34 mouse cellular contexts compared by ENCODE assay signal in genomic region chr15:90622005-90622404, GRCm38 (mm10).
"Had no signal": no experiment of that assay in that cellular context is flagged by ENCODE, and none has a peak within 500 bp of the region (broad histone marks: within the 10 kb centered on the region; RNA-seq: fewer than 3 reads in every experiment).

No protein-coding gene starts in this region.

- H3K4me1 ChIP-seq: heart, embryonic 10.5 days; heart, embryonic 15.5 days; hindbrain, embryonic 10.5 days; hindbrain, embryonic 12.5 days; hindbrain, embryonic 13.5 days; hindbrain, embryonic 15.5 days; kidney, embryonic 15.5 days had no signal

- H3K9ac ChIP-seq: heart, embryonic 12.5 days; heart, embryonic 13.5 days; heart, embryonic 15.5 days; hindbrain, embryonic 12.5 days; hindbrain, embryonic 13.5 days; hindbrain, embryonic 14.5 days; hindbrain, embryonic 15.5 days; kidney, embryonic 15.5 days had no signal

- H3K9me3 ChIP-seq: heart, embryonic 10.5 days; heart, embryonic 12.5 days; heart, embryonic 13.5 days; heart, embryonic 15.5 days; hindbrain, embryonic 10.5 days; hindbrain, embryonic 12.5 days; hindbrain, embryonic 13.5 days; hindbrain, embryonic 15.5 days; kidney, embryonic 15.5 days had no signal

- H3K36me3 ChIP-seq: heart, embryonic 10.5 days; heart, embryonic 12.5 days; heart, embryonic 13.5 days; heart, embryonic 15.5 days; hindbrain, embryonic 10.5 days; hindbrain, embryonic 12.5 days; hindbrain, embryonic 13.5 days; hindbrain, embryonic 15.5 days; kidney, embryonic 15.5 days had no signal

- H3K27ac ChIP-seq: heart, adult 2 months; heart, embryonic 10.5 days; heart, embryonic 13.5 days; heart, embryonic 15.5 days; hindbrain, embryonic 10.5 days; hindbrain, embryonic 12.5 days; hindbrain, embryonic 13.5 days; hindbrain, embryonic 14.5 days; hindbrain, embryonic 15.5 days; hindbrain, postnatal 0 days; kidney, embryonic 15.5 days; kidney, postnatal 0 days; layer of hippocampus, adult 2 months; left cerebral cortex, adult 2 months had no signal

- H3K4me2 ChIP-seq: heart, embryonic 11.5 days; heart, embryonic 12.5 days; heart, embryonic 13.5 days; heart, embryonic 15.5 days; hindbrain, embryonic 12.5 days; hindbrain, embryonic 13.5 days; hindbrain, embryonic 14.5 days; hindbrain, embryonic 15.5 days; kidney, embryonic 15.5 days had no signal

- DNase-seq: heart, adult 2 months; heart, postnatal 10 days; heart, postnatal 14 days; heart, postnatal 36 days; heart, postnatal 4 days; kidney, adult 11 months; kidney, adult 18-20 months; kidney, adult 2 months; kidney, adult 8-10 months; kidney, adult 9 months; kidney, postnatal 10 days; kidney, postnatal 14 days; kidney, postnatal 25 days; kidney, postnatal 36 days; kidney, postnatal 4 days; layer of hippocampus, adult 9-11 months; layer of hippocampus, postnatal 36 days had no signal

- H3K4me3 ChIP-seq: heart, adult 2 months; heart, embryonic 10.5 days; heart, embryonic 12.5 days; heart, embryonic 13.5 days; heart, embryonic 15.5 days; hindbrain, embryonic 10.5 days; hindbrain, embryonic 12.5 days; hindbrain, embryonic 13.5 days; hindbrain, embryonic 15.5 days; kidney, embryonic 15.5 days; layer of hippocampus, adult 2 months; left cerebral cortex, adult 2 months had no signal

- H3K27me3 ChIP-seq: heart, embryonic 12.5 days; heart, embryonic 13.5 days; heart, embryonic 15.5 days; hindbrain, embryonic 12.5 days; hindbrain, embryonic 13.5 days; hindbrain, embryonic 15.5 days; kidney, embryonic 15.5 days had no signal

- ATAC-seq: hindbrain, embryonic 16.5 days; hindbrain, postnatal 0 days; inflammation-experienced regulatory T-cells, adult 6 months had no signal
